Mouse (Mus musculus) spleen, adult 2 months (tissue): ENCODE measurements around the gene Rbms3. TPM values are rescaled to one million over a fixed set of nuclear protein-coding genes. Genes with fewer than 3 reads are reported as not detected.

ENCODE experiments used
- DNase-seq, 2 experiments: peaks; one replicate each; pipeline versions ENCODE4 v3.0.0 to v3.0.0-alpha.2; 2012 to 2021; ENCODE audit warnings: low spot score in 2 of 2, low read depth in 1 of 2
- H3K27ac ChIP-seq: fragments of 200-500 bp; 2 replicates; pipeline ENCODE4 v1.5.1; 2012; ENCODE audit warnings: low read length, inconsistent platforms; ENCODE audit not compliant: insufficient read depth
- H3K27me3 ChIP-seq: fragments of 200-500 bp; 2 replicates; pipeline ENCODE4 v1.6.1; 2012; ENCODE audit warnings: mild to moderate bottlenecking, moderate library complexity, low read length, inconsistent platforms; ENCODE audit not compliant: control insufficient read depth, insufficient read depth
- H3K36me3 ChIP-seq: fragments of 200-500 bp; 2 replicates; pipeline ENCODE4 v1.6.1; 2012; ENCODE audit warnings: mild to moderate bottlenecking, low read length, inconsistent platforms; ENCODE audit not compliant: control insufficient read depth, insufficient read depth
- H3K4me1 ChIP-seq: fragments of 200-500 bp; 2 replicates; pipeline ENCODE4 v1.6.1; 2011; ENCODE audit warnings: inconsistent platforms; ENCODE audit not compliant: control insufficient read depth, insufficient read depth, insufficient read length
- H3K4me3 ChIP-seq: fragments of 200-500 bp; 2 replicates; pipeline ENCODE4 v1.5.1; 2011; ENCODE audit warnings: mild to moderate bottlenecking, inconsistent platforms; ENCODE audit not compliant: insufficient read depth, insufficient read length; ENCODE audit errors: extremely low read depth
- CTCF ChIP-seq: fragments of 200-500 bp; IDR thresholded peaks from 2 replicates; pipeline ENCODE4 v1.5.1; 2011; ENCODE audit warnings: mild to moderate bottlenecking, inconsistent platforms; ENCODE audit not compliant: insufficient read depth, insufficient read length, insufficient replicate concordance; ENCODE audit errors: extremely low read depth
- POLR2A ChIP-seq: fragments of 200-500 bp; IDR thresholded peaks from 2 replicates; pipeline ENCODE4 v1.6.1; 2011; ENCODE audit warnings: low read depth, low read length, inconsistent platforms
- WGBS: fragments of 180-500 bp; shearing (Covaris S2); methylation state at CpG from one replicate; pipeline ENCODE4 v1.1.7; 2018; 5-methylcytosine and 5-hydroxymethylcytosine counted together
- polyA plus RNA-seq: library from polyadenylated mRNA; depleted of rRNA; stranded (reverse); fragments of >200 nt; gene quantifications from 2 replicates; pipeline ENCODE4 v1.2.3, GENCODE M21; 2012

The Rbms3 gene
- polyA plus RNA-seq, 1 experiment = 6.8 TPM

GRCm38 (mm10) chr9:117582591-117582990 is 47.1 kb downstream of the Rbms3 start:
- no peak for DNase-seq
- no peak overlapping the region for H3K27ac ChIP-seq
- no peak for TF ChIP-seq CTCF
- no peak for TF ChIP-seq POLR2A
- H3K36me3 ChIP-seq = no peaks in the 10 kb centered on the region
- 80% methylated on average over 6 of the region's 6 CpGs for WGBS
- H3K27me3 ChIP-seq = no peaks in the 10 kb centered on the region
- no peaks in the 10 kb centered on the region for H3K4me1 ChIP-seq
- H3K4me3 ChIP-seq = no peak overlapping the region

- H3K36me3 ChIP-seq = no peaks in the 10 kb centered on the region
- H3K4me1 ChIP-seq = no peaks in the 10 kb centered on the region
- WGBS = 43% methylated on average over 5 of the region's 5 CpGs
- no peak overlapping the region for H3K27ac ChIP-seq
- H3K27me3 ChIP-seq = no peaks in the 10 kb centered on the region
- no peak for DNase-seq
- H3K4me3 ChIP-seq = no peak overlapping the region
- TF ChIP-seq POLR2A = no peak
- TF ChIP-seq CTCF = no peak
Observed at GRCm38 (mm10) chr9:117571186-117571855, 58.4 kb downstream of the Rbms3 start.

GRCm38 (mm10) chr9:117570240-117570821 is 59.4 kb downstream of the Rbms3 start:
- H3K27ac ChIP-seq = no peak overlapping the region
- no peaks in the 10 kb centered on the region for H3K4me1 ChIP-seq
- DNase-seq = no peak
- WGBS = 88% methylated on average over 7 of the region's 7 CpGs
- no peak overlapping the region for H3K4me3 ChIP-seq
- H3K36me3 ChIP-seq = no peaks in the 10 kb centered on the region
- TF ChIP-seq POLR2A (no peak), CTCF (no peak)
- no peaks in the 10 kb centered on the region for H3K27me3 ChIP-seq

- no peak for TF ChIP-seq POLR2A
- no peak for TF ChIP-seq CTCF
- no peaks in the 10 kb centered on the region for H3K4me1 ChIP-seq
- DNase-seq = no peak
- no peak overlapping the region for H3K27ac ChIP-seq
- H3K27me3 ChIP-seq = no peaks in the 10 kb centered on the region
- 90% methylated on average over 10 of the region's 10 CpGs for WGBS
- no peak overlapping the region for H3K4me3 ChIP-seq
- no peaks in the 10 kb centered on the region for H3K36me3 ChIP-seq
Observed at GRCm38 (mm10) chr9:117566293-117566692, 63.4 kb downstream of the Rbms3 start.

GRCm38 (mm10) chr9:117558562-117558961 is 71.2 kb downstream of the Rbms3 start:
- H3K27me3 ChIP-seq = no peaks in the 10 kb centered on the region
- no peak for DNase-seq
- TF ChIP-seq POLR2A = no peak
- no peak for TF ChIP-seq CTCF
- H3K4me1 ChIP-seq = no peaks in the 10 kb centered on the region
- no peak overlapping the region for H3K4me3 ChIP-seq
- 88% methylated on average over 5 of the region's 5 CpGs for WGBS
- H3K36me3 ChIP-seq = no peaks in the 10 kb centered on the region
- no peak overlapping the region for H3K27ac ChIP-seq

DNA sequence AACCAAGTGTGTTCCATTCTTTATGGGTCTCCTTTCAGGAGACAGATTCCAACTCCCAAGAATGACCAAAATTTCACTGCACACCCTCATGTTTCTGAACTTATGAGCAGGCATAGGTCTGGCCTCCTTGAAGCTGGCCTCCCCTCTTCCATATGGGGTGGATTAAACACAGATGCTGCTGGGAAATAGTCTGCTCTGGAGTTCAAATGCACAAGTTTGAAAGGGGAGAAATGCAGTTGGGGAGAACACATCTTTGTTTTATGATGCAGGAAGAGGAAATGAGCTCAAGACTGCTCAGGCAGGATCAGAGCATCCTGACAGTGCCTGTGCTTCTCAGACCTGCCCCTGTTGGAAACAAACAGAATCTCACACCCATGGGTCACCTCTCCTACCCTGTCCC is 75.4 kb downstream of the Rbms3 start:
- Histone ChIP-seq H3K27ac (no peak overlapping the region), H3K4me3 (no peak overlapping the region), H3K27me3 (no peaks in the 10 kb centered on the region), H3K36me3 (no peaks in the 10 kb centered on the region), H3K4me1 (no peaks in the 10 kb centered on the region)
- TF ChIP-seq CTCF (no peak), POLR2A (no peak)
- no peak for DNase-seq

GRCm38 (mm10) chr9:117529281-117529680 is 100.4 kb downstream of the Rbms3 start:
- no peak overlapping the region for H3K27ac ChIP-seq
- H3K4me1 ChIP-seq = no peaks in the 10 kb centered on the region
- 70% methylated on average over 2 of the region's 2 CpGs for WGBS
- no peak for DNase-seq
- TF ChIP-seq CTCF = no peak
- TF ChIP-seq POLR2A = no peak
- H3K36me3 ChIP-seq = no peaks in the 10 kb centered on the region
- no peak overlapping the region for H3K4me3 ChIP-seq
- no peaks in the 10 kb centered on the region for H3K27me3 ChIP-seq
